Mouse (Mus musculus) brain, embryonic 14.5 days (tissue): ENCODE measurements at regions not wholly inside any gene's neighbourhood (a gene's known extent, or its start where the extent isn't known, plus 50 kb on each side); places are given as distances from the start of the nearest gene placed in this dataset.

ENCODE experiments used
- DNase-seq: peaks from one replicate; pipeline ENCODE4 v3.0.0-alpha.2; 2011; ENCODE audit warnings: low read depth
- CTCF ChIP-seq: fragments of 200-500 bp; IDR thresholded peaks from 2 replicates; pipeline ENCODE4 v1.5.1; 2012; ENCODE audit warnings: inconsistent platforms, mild to moderate bottlenecking, moderate library complexity, borderline replicate concordance; ENCODE audit not compliant: insufficient read depth, insufficient read length; ENCODE audit errors: extremely low read depth
- POLR2A ChIP-seq: fragments of 200-500 bp; IDR thresholded peaks from 2 replicates; pipeline ENCODE4 v1.6.1; 2012; ENCODE audit warnings: mild to moderate bottlenecking, inconsistent platforms, borderline replicate concordance; ENCODE audit not compliant: poor library complexity, insufficient read depth, insufficient read length, severe bottlenecking; ENCODE audit errors: extremely low read depth

GRCm38 (mm10) chr9:60968281-60969031 lies 174.1 kb downstream of the Uaca start:
- TF ChIP-seq POLR2A (no peak), CTCF (peak; percentile 23; the same call in 1 of the 2 replicates)
- DNase-seq: peak; percentile 80

GRCm38 (mm10) chr9:60972201-60972910 lies 178.0 kb downstream of the Uaca start:
- DNase-seq: peak; percentile 28
- TF ChIP-seq CTCF (no peak), POLR2A (no peak)

GRCm38 (mm10) chr9:60974546-60974945 lies 180.2 kb downstream of the Uaca start:
- DNase-seq: no peak
- TF ChIP-seq CTCF (no peak), POLR2A (no peak)

GRCm38 (mm10) chr9:60982383-60983085 lies 188.2 kb downstream of the Uaca start:
- no peak for TF ChIP-seq CTCF
- no peak for TF ChIP-seq POLR2A
- peak; percentile 66 for DNase-seq

GRCm38 (mm10) chr9:60983246-60983645 lies 188.9 kb downstream of the Uaca start:
- DNase-seq: no peak
- TF ChIP-seq POLR2A: no peak

- peak; percentile 27 for DNase-seq
- TF ChIP-seq POLR2A (no peak), CTCF (no peak)
These were observed 193.8 kb downstream of the Uaca start for GRCm38 (mm10) chr9:60988113-60988512.

GRCm38 (mm10) chr9:60989670-60990391 lies 195.5 kb downstream of the Uaca start:
- TF ChIP-seq CTCF (no peak), POLR2A (no peak)
- DNase-seq: peak; percentile 46

- TF ChIP-seq POLR2A: no peak
- no peak for TF ChIP-seq CTCF
- no peak for DNase-seq
These were observed 197.2 kb downstream of the Uaca start for GRCm38 (mm10) chr9:60991509-60991908.

- DNase-seq: no peak
- TF ChIP-seq POLR2A (no peak), CTCF (no peak)
These were observed 199.3 kb downstream of the Uaca start for GRCm38 (mm10) chr9:60993661-60994060.

- DNase-seq: peak; percentile 46
- TF ChIP-seq POLR2A (no peak), CTCF (no peak)
These were observed 200.8 kb downstream of the Uaca start for GRCm38 (mm10) chr9:60995096-60995495.

GRCm38 (mm10) chr9:60998086-60998785 lies 203.9 kb downstream of the Uaca start:
- DNase-seq: peak; percentile 51
- TF ChIP-seq POLR2A (no peak), CTCF (peak; percentile 24; the same call in 1 of the 2 replicates)
